Mouse (Mus musculus) retina, adult 2 months (tissue): ENCODE results near the gene Chst10.
A peak's percentile ranks its signal among the peaks of the same experiment; 100 is the strongest.

Experiments
- DNase-seq: peaks from one replicate; pipeline ENCODE4 v3.0.0-alpha.2; 2012; ENCODE audit warnings: low read depth, low spot score

Gene Chst10

GRCm38 (mm10) chr1:38869398-38870195, 28.4 kb downstream of the Chst10 start:
- no peak for DNase-seq

DNA sequence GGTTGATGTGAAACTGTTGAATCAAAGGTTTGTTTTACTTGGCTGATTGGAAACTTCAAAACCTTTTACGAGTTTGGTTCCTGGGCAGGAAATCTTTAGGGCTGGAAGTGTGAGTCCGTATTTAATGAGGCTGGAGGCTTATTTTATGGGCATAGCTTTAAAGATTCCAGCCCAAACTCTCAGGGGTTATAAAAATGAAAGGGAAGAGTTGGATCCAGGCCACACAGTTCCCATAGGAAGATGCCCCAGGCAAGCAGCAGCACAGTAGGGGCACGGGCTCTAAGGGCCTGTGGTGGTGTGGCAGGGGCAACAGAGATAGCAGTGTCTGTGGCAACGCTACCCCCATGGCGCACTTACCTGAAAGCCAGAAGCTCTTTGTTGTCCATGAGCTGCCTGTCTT, 31.7 kb downstream of the Chst10 start:
- DNase-seq, result no peak

- no peak for DNase-seq
Measured at GRCm38 (mm10) chr1:38864341-38864740, 33.6 kb downstream of the Chst10 start.

DNA sequence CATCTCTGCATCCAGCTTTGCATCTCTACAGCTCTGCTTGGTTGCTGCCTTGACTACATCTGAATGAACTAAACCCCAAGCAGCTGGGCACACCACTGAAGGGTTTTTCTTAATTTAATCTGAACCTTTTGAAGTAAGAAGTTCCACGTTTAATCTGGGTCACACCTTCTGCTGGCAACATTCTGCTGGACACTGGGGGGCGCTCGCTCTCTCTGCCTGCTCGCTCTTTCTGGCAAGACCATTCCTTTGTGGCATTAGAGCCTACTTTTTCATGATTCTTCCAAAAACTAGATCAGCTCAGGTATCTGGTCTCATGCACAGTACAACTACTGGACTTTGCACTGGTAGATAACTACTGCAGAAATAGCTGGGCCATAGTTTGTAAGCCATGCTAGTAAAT, 35.7 kb downstream of the Chst10 start:
- DNase-seq, result no peak

DNA sequence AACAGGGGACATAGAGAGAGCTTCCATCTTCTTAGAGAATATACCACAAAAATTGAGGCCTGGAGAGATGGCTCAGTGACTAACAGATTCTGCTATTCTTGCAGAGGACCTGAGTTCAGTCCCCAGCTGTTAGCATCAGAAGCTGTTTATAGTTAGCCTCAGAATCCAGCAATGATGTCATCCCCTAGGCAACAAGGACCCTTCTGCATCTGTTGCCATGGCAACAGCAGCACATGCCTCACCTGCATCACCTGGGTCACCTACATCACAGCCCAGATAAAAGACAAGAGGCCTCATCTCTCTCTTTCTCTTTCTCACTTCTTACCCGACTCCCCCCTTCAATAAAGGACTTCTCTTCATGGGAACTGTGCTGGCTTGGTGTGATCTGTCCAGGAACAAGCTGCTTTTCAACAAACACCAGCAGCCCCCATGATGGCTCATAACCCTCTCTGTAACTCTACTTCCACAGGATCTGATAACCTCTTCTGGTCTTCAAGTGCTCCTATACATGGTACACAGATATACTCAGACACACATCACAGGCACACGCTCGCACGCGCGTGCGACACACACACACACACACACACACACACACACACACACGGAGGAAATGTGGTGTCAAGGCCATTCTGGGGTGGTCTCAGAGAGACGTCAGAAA, 37.0 kb downstream of the Chst10 start:
- DNase-seq, result no peak

GRCm38 (mm10) chr1:38860207-38860606, 37.8 kb downstream of the Chst10 start:
- DNase-seq, result no peak

GRCm38 (mm10) chr1:38856196-38856595, 41.8 kb downstream of the Chst10 start:
- no peak for DNase-seq

DNA sequence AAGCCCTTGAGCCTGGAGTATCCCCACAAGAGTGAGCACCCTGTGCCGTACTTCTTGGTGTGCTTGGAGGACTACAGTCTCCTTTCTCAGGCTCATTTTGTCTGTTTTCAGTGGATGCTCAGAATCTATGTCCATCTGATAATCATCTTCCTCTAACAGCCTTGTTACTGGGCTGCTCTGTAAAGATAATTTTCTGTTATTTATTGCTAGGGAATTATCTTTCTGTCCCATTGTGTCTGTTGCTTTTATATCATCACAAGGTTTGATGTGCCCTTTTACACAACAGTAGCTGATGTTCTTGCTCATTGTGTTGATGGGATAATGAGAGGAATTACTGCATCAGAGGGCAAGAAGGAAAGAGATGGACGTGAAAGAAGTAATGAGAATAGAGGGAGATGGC, 45.7 kb downstream of the Chst10 start:
- no peak for DNase-seq

DNA sequence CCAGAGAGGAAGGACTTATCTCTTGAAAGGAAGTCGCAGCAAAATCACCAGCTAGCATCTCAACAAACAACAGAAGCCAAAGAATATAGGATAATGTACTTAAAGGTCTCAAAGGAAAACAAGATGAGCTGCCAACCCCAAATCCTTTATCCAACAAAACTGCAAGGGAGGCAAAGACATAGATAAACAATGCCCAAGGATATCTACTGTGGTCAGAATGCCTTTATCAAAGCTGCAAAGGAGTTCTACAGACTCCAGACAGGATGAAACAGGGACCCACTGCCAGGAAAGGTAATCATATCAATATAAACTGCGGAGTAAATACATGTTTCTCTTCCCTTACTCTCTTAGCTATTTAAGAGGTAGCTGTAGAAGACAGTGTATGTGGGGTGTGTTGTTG, 47.3 kb downstream of the Chst10 start:
- no peak for DNase-seq

DNA sequence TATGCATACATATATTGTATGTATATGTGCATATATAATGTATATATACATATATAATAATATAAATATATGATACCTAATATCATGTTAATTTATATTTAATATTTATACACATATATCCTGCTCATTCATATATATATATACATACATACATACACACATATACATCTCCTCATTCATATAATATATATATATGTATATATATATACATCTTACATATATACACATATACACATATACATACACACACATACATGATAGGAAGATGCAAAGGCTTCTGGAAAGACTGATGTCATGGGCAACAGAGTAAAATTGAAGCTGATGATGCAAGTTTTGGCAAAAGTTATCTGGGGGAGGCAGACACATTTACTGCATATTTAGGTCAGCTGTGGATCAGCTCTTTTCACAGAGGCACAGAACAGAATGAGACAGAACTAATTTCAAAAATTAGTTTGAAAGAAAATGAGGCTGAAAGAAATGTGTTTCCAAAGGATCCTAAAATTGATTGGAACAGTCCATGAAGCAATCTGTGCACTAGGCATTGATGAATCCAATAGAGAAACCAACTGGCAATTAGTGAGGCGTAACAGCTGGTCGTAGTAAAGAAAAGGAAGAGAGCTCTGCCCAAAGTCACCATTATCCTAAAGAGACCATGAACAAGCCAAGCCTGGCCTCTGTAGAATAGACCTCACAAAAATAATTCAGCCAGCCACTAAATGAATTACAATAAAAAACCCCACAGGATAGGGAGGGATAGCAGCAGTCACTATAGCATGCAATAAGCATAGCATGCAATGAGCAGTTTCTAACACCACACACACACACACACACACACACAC, 49.3 kb downstream of the Chst10 start:
- DNase-seq, result no peak

DNA sequence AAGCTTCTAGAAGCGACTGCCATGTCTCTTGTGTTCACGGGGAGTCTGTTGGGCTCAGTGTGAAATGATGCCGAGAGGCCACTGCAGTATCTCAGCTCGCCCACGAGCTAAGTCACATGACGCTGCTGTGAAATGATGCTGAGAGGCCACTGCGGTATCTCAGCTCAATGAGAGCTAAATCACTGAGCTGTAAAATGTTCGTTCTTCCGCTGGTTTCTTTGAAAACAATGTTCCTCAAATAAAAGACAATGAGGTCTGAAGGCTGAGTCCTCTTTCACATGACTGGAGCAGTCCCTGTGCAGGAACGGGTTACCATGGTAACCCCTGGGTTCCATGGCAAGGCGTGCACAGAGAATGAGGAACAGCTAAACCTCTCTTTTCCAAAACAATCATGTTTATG, 50.0 kb downstream of the Chst10 start:
- no peak for DNase-seq

GRCm38 (mm10) chr1:38843275-38843674, 54.7 kb downstream of the Chst10 start:
- no peak for DNase-seq

GRCm38 (mm10) chr1:38842861-38843260, 55.1 kb downstream of the Chst10 start:
- no peak for DNase-seq

GRCm38 (mm10) chr1:38839944-38840343, 58.0 kb downstream of the Chst10 start:
- no peak for DNase-seq

- peak; percentile 37 for DNase-seq
Measured at GRCm38 (mm10) chr1:38836477-38836872, 61.5 kb downstream of the Chst10 start, which contains the start of gene Lonrf2. Lonrf2 (minus strand) TSS chr1:38836711.

GRCm38 (mm10) chr1:38835568-38836476, 62.1 kb downstream of the Chst10 start:
- no peak for DNase-seq

GRCm38 (mm10) chr1:38834899-38835298, 63.1 kb downstream of the Chst10 start:
- no peak for DNase-seq

DNA sequence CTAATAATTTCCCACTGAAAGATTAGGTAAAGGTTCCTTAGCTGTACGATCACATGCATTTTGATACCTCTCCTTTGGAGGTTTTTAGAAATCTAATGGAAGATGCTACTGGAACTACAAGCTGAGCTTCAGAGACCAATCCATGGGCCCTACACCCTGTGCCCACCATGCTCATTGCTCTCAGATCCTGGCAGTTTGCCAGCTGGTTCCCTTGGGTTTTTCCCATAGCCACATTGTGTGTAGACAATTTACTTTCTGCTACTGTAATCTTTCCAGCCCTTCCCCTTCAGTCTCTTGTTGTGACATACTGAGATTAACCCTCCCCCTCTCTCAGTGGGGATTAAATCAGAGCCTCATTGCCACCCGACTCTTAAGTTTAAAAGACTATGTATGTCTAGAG, 73.0 kb downstream of the Chst10 start:
- no peak for DNase-seq

DNA sequence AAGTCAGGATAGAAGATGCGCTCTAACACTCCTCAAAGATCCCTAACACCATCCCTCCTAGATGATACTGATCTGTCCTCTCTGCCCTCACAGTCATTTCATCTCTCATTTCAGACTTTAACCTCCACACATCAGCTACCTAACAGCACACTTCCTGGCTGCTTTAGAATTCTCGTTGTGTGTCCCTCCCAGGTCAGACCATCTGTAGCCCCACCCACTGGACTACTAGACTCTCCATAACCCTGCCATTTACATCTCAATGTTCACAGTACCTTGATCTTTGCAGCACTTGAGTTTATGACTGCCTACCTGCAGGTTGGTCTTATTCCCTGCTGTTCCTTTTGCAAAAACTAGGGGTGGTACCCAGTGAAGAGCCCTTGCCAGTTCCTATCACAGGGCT, 74.1 kb downstream of the Chst10 start:
- no peak for DNase-seq

GRCm38 (mm10) chr1:38819691-38820090, 78.3 kb downstream of the Chst10 start:
- no peak for DNase-seq

DNA sequence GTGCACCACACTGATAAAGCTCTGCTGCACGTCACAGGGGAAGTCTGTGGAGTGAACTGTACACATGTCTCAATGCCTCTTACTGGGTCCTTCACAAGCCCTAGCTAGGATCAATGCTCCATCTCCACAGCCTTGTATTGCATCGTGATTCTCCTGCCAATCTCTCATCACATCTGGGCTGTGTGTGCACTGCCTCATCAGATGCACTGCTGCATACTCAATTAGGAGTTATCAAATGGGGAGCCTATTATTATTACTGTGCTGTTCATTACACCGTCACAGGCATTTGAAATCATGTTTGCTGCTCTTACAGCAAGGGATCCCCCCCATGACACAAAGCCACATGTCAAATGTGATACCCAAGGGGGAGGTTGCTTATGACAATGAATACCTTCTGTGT, 80.3 kb downstream of the Chst10 start:
- no peak for DNase-seq
